Mouse (Mus musculus): ENCODE measurements around the gene Slco3a1. TPM values are rescaled to one million over a fixed set of nuclear protein-coding genes. Genes with fewer than 3 reads are reported as not detected.

Gene Slco3a1
- polyA plus RNA-seq, 1 experiment from 2014 or later, result 14.8 TPM

GRCm38 (mm10) chr7:74303611-74304300, 250.8 kb downstream of the Slco3a1 start:
- H3K4me3 ChIP-seq, result no peak overlapping the region
- 63% methylated on average over 14 of the region's 14 CpGs for WGBS
- no peak overlapping the region for H3K4me2 ChIP-seq (replicated peaks)
- H3K27me3 ChIP-seq, result no peaks in the 10 kb centered on the region
- no peaks in the 10 kb centered on the region for H3K9me3 ChIP-seq
- H3K27ac ChIP-seq (replicated peaks), result peak overlapping the region; percentile 63
- H3K36me3 ChIP-seq, result no peaks in the 10 kb centered on the region
- H3K4me1 ChIP-seq, result peaks cover 16% of the 10 kb centered on the region
- no peak overlapping the region for H3K9ac ChIP-seq (replicated peaks)
- peak; percentile 41; the same call in 1 of the 2 replicates for ATAC-seq (ENCODE audit: low FRiP score, low read depth)

- Histone ChIP-seq H3K27me3 (no peaks in the 10 kb centered on the region), H3K4me2 (replicated peaks) (no peak overlapping the region), H3K4me1 (peaks cover 16% of the 10 kb centered on the region), H3K9ac (replicated peaks) (no peak overlapping the region), H3K36me3 (no peaks in the 10 kb centered on the region), H3K4me3 (no peak overlapping the region), H3K9me3 (no peaks in the 10 kb centered on the region), H3K27ac (replicated peaks) (0 out of 2 replicates have a peak overlapping the region, but pooled peaks have one; percentile 35)
- ATAC-seq (ENCODE audit: low FRiP score, low read depth), result no peak
- WGBS, result 71% methylated on average over 5 of the region's 5 CpGs
Observed at GRCm38 (mm10) chr7:74303081-74303480, 251.5 kb downstream of the Slco3a1 start.

- no peak for ATAC-seq (ENCODE audit: low FRiP score, low read depth)
- no peak overlapping the region for H3K27ac ChIP-seq (replicated peaks)
- WGBS, result 73% methylated on average over 4 of the region's 4 CpGs
- H3K4me2 ChIP-seq (replicated peaks), result no peak overlapping the region
- no peak overlapping the region for H3K4me3 ChIP-seq
- no peaks in the 10 kb centered on the region for H3K4me1 ChIP-seq
- H3K27me3 ChIP-seq, result no peaks in the 10 kb centered on the region
- H3K36me3 ChIP-seq, result no peaks in the 10 kb centered on the region
- no peaks in the 10 kb centered on the region for H3K9me3 ChIP-seq
- no peak overlapping the region for H3K9ac ChIP-seq (replicated peaks)
Observed at GRCm38 (mm10) chr7:74286531-74286930, 268.0 kb downstream of the Slco3a1 start.

GRCm38 (mm10) chr7:74280371-74280770, 274.2 kb downstream of the Slco3a1 start:
- Histone ChIP-seq H3K27ac (replicated peaks) (no peak overlapping the region), H3K4me2 (replicated peaks) (no peak overlapping the region), H3K36me3 (no peaks in the 10 kb centered on the region), H3K27me3 (no peaks in the 10 kb centered on the region), H3K9me3 (no peaks in the 10 kb centered on the region), H3K4me1 (no peaks in the 10 kb centered on the region), H3K4me3 (no peak overlapping the region), H3K9ac (replicated peaks) (no peak overlapping the region)
- WGBS, result 94% methylated on average over 2 of the region's 2 CpGs
- ATAC-seq (ENCODE audit: low FRiP score, low read depth), result no peak

- no peak overlapping the region for H3K4me2 ChIP-seq (replicated peaks)
- H3K4me1 ChIP-seq, result no peaks in the 10 kb centered on the region
- no peak for ATAC-seq (ENCODE audit: low FRiP score, low read depth)
- H3K9me3 ChIP-seq, result no peaks in the 10 kb centered on the region
- WGBS, result 89% methylated on average over 3 of the region's 3 CpGs
- no peak overlapping the region for H3K27ac ChIP-seq (replicated peaks)
- no peak overlapping the region for H3K4me3 ChIP-seq
- H3K9ac ChIP-seq (replicated peaks), result no peak overlapping the region
- H3K27me3 ChIP-seq, result no peaks in the 10 kb centered on the region
- no peaks in the 10 kb centered on the region for H3K36me3 ChIP-seq
Observed at GRCm38 (mm10) chr7:74279356-74279755, 275.2 kb downstream of the Slco3a1 start.

- no peak overlapping the region for H3K9ac ChIP-seq (replicated peaks)
- H3K4me1 ChIP-seq, result no peaks in the 10 kb centered on the region
- no peaks in the 10 kb centered on the region for H3K9me3 ChIP-seq
- WGBS, result 89% methylated on average over 1 of the region's 1 CpGs
- no peak for ATAC-seq (ENCODE audit: low FRiP score, low read depth)
- H3K27me3 ChIP-seq, result no peaks in the 10 kb centered on the region
- H3K27ac ChIP-seq (replicated peaks), result no peak overlapping the region
- H3K4me3 ChIP-seq, result no peak overlapping the region
- no peaks in the 10 kb centered on the region for H3K36me3 ChIP-seq
- H3K4me2 ChIP-seq (replicated peaks), result no peak overlapping the region
Observed at GRCm38 (mm10) chr7:74270089-74270394, 284.5 kb downstream of the Slco3a1 start.

GRCm38 (mm10) chr7:74269283-74270088, 285.1 kb downstream of the Slco3a1 start:
- Histone ChIP-seq H3K4me1 (no peaks in the 10 kb centered on the region), H3K9ac (replicated peaks) (no peak overlapping the region), H3K27me3 (no peaks in the 10 kb centered on the region), H3K9me3 (no peaks in the 10 kb centered on the region), H3K36me3 (no peaks in the 10 kb centered on the region), H3K4me3 (no peak overlapping the region), H3K27ac (replicated peaks) (no peak overlapping the region), H3K4me2 (replicated peaks) (no peak overlapping the region)
- WGBS, result 72% methylated on average over 11 of the region's 11 CpGs
- ATAC-seq (ENCODE audit: low FRiP score, low read depth), result no peak

GRCm38 (mm10) chr7:74266511-74267168, 287.9 kb downstream of the Slco3a1 start:
- no peak for ATAC-seq (ENCODE audit: low FRiP score, low read depth)

GRCm38 (mm10) chr7:74256291-74256690, 298.3 kb downstream of the Slco3a1 start:
- H3K4me2 ChIP-seq (replicated peaks), result no peak overlapping the region
- no peak overlapping the region for H3K4me3 ChIP-seq
- no peaks in the 10 kb centered on the region for H3K9me3 ChIP-seq
- no peaks in the 10 kb centered on the region for H3K27me3 ChIP-seq
- no peaks in the 10 kb centered on the region for H3K36me3 ChIP-seq
- 87% methylated on average over 3 of the region's 3 CpGs for WGBS
- no peak overlapping the region for H3K27ac ChIP-seq (replicated peaks)
- no peaks in the 10 kb centered on the region for H3K4me1 ChIP-seq
- H3K9ac ChIP-seq (replicated peaks), result no peak overlapping the region
- ATAC-seq (ENCODE audit: low FRiP score, low read depth), result no peak

More at GRCm38 (mm10) chr7:74266511-74267168, 287.9 kb downstream of the Slco3a1 start:
- Histone ChIP-seq H3K9me3 (no peaks in the 10 kb centered on the region), H3K4me2 (replicated peaks) (no peak overlapping the region), H3K27ac (replicated peaks) (no peak overlapping the region), H3K27me3 (no peaks in the 10 kb centered on the region), H3K4me3 (no peak overlapping the region), H3K36me3 (no peaks in the 10 kb centered on the region), H3K9ac (replicated peaks) (no peak overlapping the region), H3K4me1 (no peaks in the 10 kb centered on the region)
- 93% methylated on average over 2 of the region's 2 CpGs for WGBS

- no peak for ATAC-seq (ENCODE audit: low FRiP score, low read depth)
- no peak overlapping the region for H3K4me2 ChIP-seq (replicated peaks)
- no peak overlapping the region for H3K9ac ChIP-seq (replicated peaks)
- no peak overlapping the region for H3K27ac ChIP-seq (replicated peaks)
- H3K4me3 ChIP-seq, result no peak overlapping the region
- 95% methylated on average over 2 of the region's 2 CpGs for WGBS
- H3K4me1 ChIP-seq, result no peaks in the 10 kb centered on the region
- H3K9me3 ChIP-seq, result no peaks in the 10 kb centered on the region
- no peaks in the 10 kb centered on the region for H3K36me3 ChIP-seq
- H3K27me3 ChIP-seq, result no peaks in the 10 kb centered on the region
Observed at GRCm38 (mm10) chr7:74252066-74252465, 302.5 kb downstream of the Slco3a1 start.

- WGBS, result 87% methylated on average over 3 of the region's 3 CpGs
- peaks cover 4% of the 10 kb centered on the region; the same call in 1 of the 2 replicates for H3K9me3 ChIP-seq
- H3K4me3 ChIP-seq, result no peak overlapping the region
- no peaks in the 10 kb centered on the region for H3K27me3 ChIP-seq
- ATAC-seq (ENCODE audit: low FRiP score, low read depth), result no peak
- H3K9ac ChIP-seq (replicated peaks), result no peak overlapping the region
- H3K27ac ChIP-seq (replicated peaks), result 0 out of 2 replicates have a peak overlapping the region, but pooled peaks have one; percentile 27
- H3K36me3 ChIP-seq, result no peaks in the 10 kb centered on the region
- H3K4me2 ChIP-seq (replicated peaks), result no peak overlapping the region
- peaks cover 26% of the 10 kb centered on the region for H3K4me1 ChIP-seq
Observed at GRCm38 (mm10) chr7:74241236-74241635, 313.3 kb downstream of the Slco3a1 start.

Data from midbrain, embryonic 12.5 days (tissue).